ENCODE assay signal across 12 mouse cellular contexts in genomic region chr17:33917656-33918292, GRCm38 (mm10). TPM values are rescaled to one million over a fixed set of nuclear protein-coding genes. Genes with fewer than 3 reads are reported as not detected.
DNase-seq lines count a peak whose midpoint lies in the region; ATAC-seq and TF ChIP-seq lines count a peak whose summit lies in the region.
"Had no signal": no experiment of that assay in that cellular context is flagged by ENCODE, and none has a peak within 500 bp of the region (broad histone marks: within the 10 kb centered on the region; RNA-seq: fewer than 3 reads in every experiment).

No protein-coding gene starts in this region.

- peak overlapping the region; percentile 89 for H3K27ac ChIP-seq in gastrocnemius, adult 2 months
- H3K27ac ChIP-seq in lung, embryonic 14.5 days (ENCODE audit: low read depth) = no peak overlapping the region
- H3K27ac ChIP-seq in brown adipose tissue, adult 24 weeks (replicated peaks; ENCODE audit: low read depth, low read length) = no peak overlapping the region
- no peak overlapping the region for H3K27ac ChIP-seq in limb, embryonic 14.5 days (replicated peaks; ENCODE audit: low read depth, low read length)

- no peak for TF ChIP-seq CTCF in gastrocnemius, adult 2 months (IDR thresholded peaks at IDR 0.05)
- TF ChIP-seq CTCF in lung, embryonic 14.5 days (IDR thresholded peaks at IDR 0.05; ENCODE audit: low read depth) = no peak

- no peak overlapping the region; the same call in 1 of the 2 replicates for H3K4me2 ChIP-seq in lung, embryonic 14.5 days
- H3K4me2 ChIP-seq in limb, embryonic 14.5 days (replicated peaks; ENCODE audit: low read depth, low read length, severe bottlenecking) = no peak overlapping the region

- no peaks in the 10 kb centered on the region for H3K27me3 ChIP-seq in lung, embryonic 14.5 days (ENCODE audit: insufficient read depth, low read length)
- no peaks in the 10 kb centered on the region for H3K27me3 ChIP-seq in limb, embryonic 14.5 days (ENCODE audit: control insufficient read depth, insufficient read depth, low read length)

- intact Hi-C loops in gastrocnemius, adult 2 months (cut with DNase I) = no loop called here

- no peaks in the 10 kb centered on the region for H3K9me3 ChIP-seq in lung, embryonic 14.5 days (ENCODE audit: low read depth, low read length)
- no peaks in the 10 kb centered on the region for H3K9me3 ChIP-seq in limb, embryonic 14.5 days (ENCODE audit: control insufficient read depth, low read length)

- no peak for DNase-seq in gastrocnemius, adult 2 months
- DNase-seq in gastrocnemius, adult 18-20 months (ENCODE audit: low spot score) = no peak
- DNase-seq in lung, embryonic 14.5 days = no peak
- no peak for DNase-seq in lung, adult 18-20 months
- no peak for DNase-seq in limb, embryonic 14.5 days (ENCODE audit: low spot score)
- DNase-seq in embryo, embryonic 11 days = no peak
- DNase-seq in frontal cortex, postnatal 25 days (ENCODE audit: low spot score in 2 of 2) = no peak
- DNase-seq: left cerebral cortex, postnatal 4 days had no signal

- TF ChIP-seq POLR2A in limb, embryonic 14.5 days (IDR thresholded peaks at IDR 0.05; ENCODE audit: borderline replicate concordance, extremely low read depth, insufficient read depth, insufficient read length) = no peak

- H3K36me3 ChIP-seq in lung, embryonic 14.5 days (ENCODE audit: insufficient read depth) = peaks cover 40% of the 10 kb centered on the region
- H3K36me3 ChIP-seq in limb, embryonic 14.5 days (ENCODE audit: control insufficient read depth, insufficient read depth, low read length) = peaks cover 31% of the 10 kb centered on the region

- H3K4me3 ChIP-seq in gastrocnemius, adult 2 months = no peak overlapping the region
- H3K4me3 ChIP-seq in lung, embryonic 14.5 days (ENCODE audit: low read depth, low read length) = 0 out of 2 replicates have a peak overlapping the region, but pooled peaks have one; percentile 56
- peak overlapping the region; percentile 96; the same call in 1 of the 2 replicates for H3K4me3 ChIP-seq in brown adipose tissue, adult 24 weeks (ENCODE audit: insufficient read depth, low read depth, low read length)
- H3K4me3 ChIP-seq in limb, embryonic 14.5 days (replicated peaks; ENCODE audit: low read length) = 0 out of 2 replicates have a peak overlapping the region, but pooled peaks have one; percentile 4

- no peak for ATAC-seq in lung, embryonic 14.5 days (ENCODE audit: insufficient read depth)
- no peak for ATAC-seq in limb, embryonic 14.5 days (ENCODE audit: low FRiP score, low read depth)
- ATAC-seq: forebrain, embryonic 14.5 days had no signal

- WGBS in lung, embryonic 14.5 days = 83% methylated on average over 18 of the region's 18 CpGs
- WGBS in limb, embryonic 14.5 days = 82% methylated on average over 18 of the region's 18 CpGs

- H3K9ac ChIP-seq in lung, embryonic 14.5 days = no peak overlapping the region
- H3K9ac ChIP-seq in limb, embryonic 14.5 days (ENCODE audit: low read depth, low read length, severe bottlenecking) = no peak overlapping the region

- peaks cover 5% of the 10 kb centered on the region; the same call in 1 of the 2 replicates for H3K4me1 ChIP-seq in lung, embryonic 14.5 days (ENCODE audit: insufficient read depth)
- peaks cover 10% of the 10 kb centered on the region; the same call in 1 of the 2 replicates for H3K4me1 ChIP-seq in brown adipose tissue, adult 24 weeks (ENCODE audit: control insufficient read depth, insufficient read depth, insufficient read length, low read length)
- H3K4me1 ChIP-seq in limb, embryonic 14.5 days (ENCODE audit: control insufficient read depth, insufficient read depth, low read length) = peaks cover 18% of the 10 kb centered on the region

RNA-seq across cellular contexts. Expression of gene Zbtb22, which starts 2.1 kb away (rescaled TPM):
- total RNA-seq in gastrocnemius, adult 2 months (2021) = 10 to 100 TPM; 14.5 to 14.8 TPM
- total RNA-seq in gastrocnemius, adult 18-20 months (2021) = 10 to 100 TPM; 14.2 to 16.4 TPM
- polyA plus RNA-seq in lung, embryonic 14.5 days (2014; fragmentation: Nextera tagmentation; extraction: Ambion mirVana) = 11.1 and 13.2 TPM in 2 replicates
- polyA plus RNA-seq in brown adipose tissue, adult 24 weeks (2012; ENCODE audit: insufficient read depth, insufficient read length, missing spikeins) = 9.5 and 11.1 TPM in 2 replicates
- polyA plus RNA-seq in limb, embryonic 14.5 days (2012; rRNA removed) = 27.9 and 34.0 TPM in 2 replicates
- 10.1 and 10.8 TPM in 2 replicates for polyA plus RNA-seq in limb, embryonic 14.5 days (2014; fragmentation: Nextera tagmentation; extraction: Ambion mirVana)

RNA-seq across cellular contexts. Expression of gene Tapbp, which starts 2.1 kb away (rescaled TPM):
- total RNA-seq in gastrocnemius, adult 2 months (2021) = 10 to 100 TPM; 34.0 to 44.4 TPM
- 10 to 100 TPM; 30.2 to 31.7 TPM for total RNA-seq in gastrocnemius, adult 18-20 months (2021)
- polyA plus RNA-seq in lung, embryonic 14.5 days (2014; fragmentation: Nextera tagmentation; extraction: Ambion mirVana) = 30.1 and 31.4 TPM in 2 replicates
- polyA plus RNA-seq in brown adipose tissue, adult 24 weeks (2012; ENCODE audit: insufficient read depth, insufficient read length, missing spikeins) = 75.7 and 99.3 TPM in 2 replicates
- 18.7 and 23.8 TPM in 2 replicates for polyA plus RNA-seq in limb, embryonic 14.5 days (2012; rRNA removed)
- 28.9 and 30.5 TPM in 2 replicates for polyA plus RNA-seq in limb, embryonic 14.5 days (2014; fragmentation: Nextera tagmentation; extraction: Ambion mirVana)

RNA-seq across cellular contexts. Expression of gene Daxx, which starts 8.6 kb away (rescaled TPM):
- 10 to 100 TPM; 13.3 to 13.9 TPM for total RNA-seq in gastrocnemius, adult 2 months (2021)
- 10 to 100 TPM; 12.0 to 13.7 TPM for total RNA-seq in gastrocnemius, adult 18-20 months (2021)
- polyA plus RNA-seq in lung, embryonic 14.5 days (2014; fragmentation: Nextera tagmentation; extraction: Ambion mirVana) = 39.3 and 47.1 TPM in 2 replicates
- polyA plus RNA-seq in brown adipose tissue, adult 24 weeks (2012; ENCODE audit: insufficient read depth, insufficient read length, missing spikeins) = 13.6 and 26.9 TPM in 2 replicates
- 46.1 and 53.6 TPM in 2 replicates for polyA plus RNA-seq in limb, embryonic 14.5 days (2012; rRNA removed)
- 40.5 and 44.1 TPM in 2 replicates for polyA plus RNA-seq in limb, embryonic 14.5 days (2014; fragmentation: Nextera tagmentation; extraction: Ambion mirVana)

RNA-seq across cellular contexts. Expression of gene Rgl2, which starts 11.6 kb away (rescaled TPM):
- 10 to 100 TPM; 31.4 to 34.0 TPM for total RNA-seq in gastrocnemius, adult 2 months (2021)
- 10 to 100 TPM; 26.4 to 31.9 TPM for total RNA-seq in gastrocnemius, adult 18-20 months (2021)
- 38.2 and 49.1 TPM in 2 replicates for polyA plus RNA-seq in lung, embryonic 14.5 days (2014; fragmentation: Nextera tagmentation; extraction: Ambion mirVana)
- 16.4 and 20.2 TPM in 2 replicates for polyA plus RNA-seq in brown adipose tissue, adult 24 weeks (2012; ENCODE audit: insufficient read depth, insufficient read length, missing spikeins)
- polyA plus RNA-seq in limb, embryonic 14.5 days (2012; rRNA removed) = 193 and 265 TPM in 2 replicates
- 48.7 and 51.8 TPM in 2 replicates for polyA plus RNA-seq in limb, embryonic 14.5 days (2014; fragmentation: Nextera tagmentation; extraction: Ambion mirVana)

RNA-seq across cellular contexts. Expression of gene Platr17, which starts 12.8 kb away (rescaled TPM):
- total RNA-seq in gastrocnemius, adult 2 months (2021) = not detected
- total RNA-seq in gastrocnemius, adult 18-20 months (2021) = not detected
- 0.32 TPM in 1 of 2 replicates, not detected in the other for polyA plus RNA-seq in lung, embryonic 14.5 days (2014; fragmentation: Nextera tagmentation; extraction: Ambion mirVana)
- polyA plus RNA-seq in brown adipose tissue, adult 24 weeks (2012; ENCODE audit: insufficient read depth, insufficient read length, missing spikeins) = not detected in 2 replicates
- polyA plus RNA-seq in limb, embryonic 14.5 days (2012; rRNA removed) = 0.34 and 0.49 TPM in 2 replicates
- 0.32 and 0.40 TPM in 2 replicates for polyA plus RNA-seq in limb, embryonic 14.5 days (2014; fragmentation: Nextera tagmentation; extraction: Ambion mirVana)
- total RNA-seq: heart, postnatal 10 days; left cerebral cortex, postnatal 4 days; megakaryocyte-erythroid progenitor cell, adult 5-6 weeks had no signal
- polyA plus RNA-seq: forebrain, embryonic 14.5 days had no signal
